Mouse (Mus musculus) ES-E14 (cell line): ENCODE data around the gene Hsf4. TPM values are rescaled to one million over a fixed set of nuclear protein-coding genes. Genes with fewer than 3 reads are reported as not detected.
A peak's percentile ranks its signal among the peaks of the same experiment; 100 is the strongest.

Source experiments
- DNase-seq: peaks from one replicate; pipeline ENCODE4 v3.0.0-alpha.2; 2013; ENCODE audit warnings: low read depth, low spot score
- H3K27ac ChIP-seq: 2 replicates; pipeline ENCODE4 v1.5.1; 2012; ENCODE audit warnings: low read depth, mild to moderate bottlenecking, low read length, moderate library complexity, mixed read lengths; ENCODE audit not compliant: poor library complexity, insufficient read depth, severe bottlenecking
- H3K36me3 ChIP-seq: 2 replicates; pipeline ENCODE4 v1.6.1; 2012; ENCODE audit warnings: mild to moderate bottlenecking, low read length, moderate library complexity, mixed read lengths; ENCODE audit not compliant: control insufficient read depth, poor library complexity, insufficient read depth, severe bottlenecking
- H3K4me1 ChIP-seq, 2 experiments: fragments of 150-350 bp in 1 of 2; sonication (generic) in 1 of 2; 2 replicates each; pipeline ENCODE4 v1.6.1; 2012; ENCODE audit warnings: low read length in 2 of 2, mild to moderate bottlenecking in 1 of 2, mixed read lengths in 1 of 2; ENCODE audit not compliant: control insufficient read depth in 2 of 2, insufficient read depth in 2 of 2, poor library complexity in 1 of 2
- H3K4me3 ChIP-seq, 2 experiments: fragments of 150-350 bp in 1 of 2; sonication (generic) in 1 of 2; 2 replicates each; pipeline ENCODE4 v1.5.1; 2012; ENCODE audit warnings: low read length in 2 of 2, low read depth in 1 of 2, mild to moderate bottlenecking in 1 of 2, mixed read lengths in 1 of 2; ENCODE audit not compliant: insufficient read depth in 1 of 2, poor library complexity in 1 of 2, severe bottlenecking in 1 of 2
- H3K9ac ChIP-seq: 2 replicates; pipeline ENCODE4 v1.6.1; 2012; ENCODE audit warnings: low read depth, mild to moderate bottlenecking, low read length, mixed read lengths; ENCODE audit not compliant: poor library complexity, insufficient read depth, severe bottlenecking
- H3K9me3 ChIP-seq: fragments of 150-350 bp; sonication (generic); 2 replicates; pipeline ENCODE4 v1.6.1; 2012; ENCODE audit warnings: low read depth, mild to moderate bottlenecking, low read length; ENCODE audit not compliant: control insufficient read depth, insufficient read depth
- CHD2 ChIP-seq: IDR thresholded peaks from 2 replicates; pipeline ENCODE4 v1.6.1; 2014; ENCODE audit warnings: mild to moderate bottlenecking, low read depth, low read length, inconsistent platforms
- HCFC1 ChIP-seq: IDR thresholded peaks from 2 replicates; pipeline ENCODE4 v1.6.1; 2012; ENCODE audit warnings: low read length, inconsistent platforms, borderline replicate concordance; ENCODE audit not compliant: insufficient read depth
- MAFK ChIP-seq: IDR thresholded peaks from 2 replicates; pipeline ENCODE4 v1.6.1; 2014; ENCODE audit warnings: mild to moderate bottlenecking, low read depth, low read length, inconsistent platforms; ENCODE audit not compliant: insufficient read depth
- ZC3H11A ChIP-seq: IDR thresholded peaks from 2 replicates; pipeline ENCODE4 v1.6.1; 2012; ENCODE audit warnings: low read depth, mild to moderate bottlenecking, inconsistent platforms, low read length, borderline replicate concordance
- ZNF384 ChIP-seq: IDR thresholded peaks from 2 replicates; pipeline ENCODE4 v1.6.1; 2012; ENCODE audit warnings: low read depth, low read length, inconsistent platforms
- in situ Hi-C, 2 experiments: fragments of 600-800 bp; cut with MboI; formaldehyde crosslinking; loops; one replicate each; pipeline ENCODE4 v1.15.1; 2025; ENCODE audit warnings: low sequenced_read_pairs in 2 of 2, inconsistent platforms in 1 of 2; ENCODE audit not compliant: unreplicated experiment in 2 of 2
- total RNA-seq: library from RNA; depleted of rRNA; stranded (reverse); fragments of 300-350 nt; gene quantifications from 2 replicates; pipeline ENCODE4 v1.2.3, GENCODE M21; 2012

Hsf4 gene
- total RNA-seq, 1 experiment, result 0.45 TPM

- DNase-seq, result peak; percentile 75
- Histone ChIP-seq H3K4me3 (peak within 1 kb of the TSS; percentile 92 to 93), H3K27ac (peak within 1 kb of the TSS; percentile 45), H3K36me3 (peaks cover 29% of the 10 kb centered on the region), H3K4me1 (peaks cover 2 to 23% of the 10 kb centered on the region in 2 experiments; a peak in 3 of 4 replicates), H3K9me3 (no peaks in the 10 kb centered on the region), H3K9ac (peak within 1 kb of the TSS; percentile 95)
- TF ChIP-seq CHD2 (no peak), HCFC1 (peak; percentile 64; the same call in 1 of the 2 replicates), ZNF384 (no peak), MAFK (no peak), ZC3H11A (no peak)
- in situ Hi-C loops, result no loop called here
Observed at GRCm38 (mm10) chr8:105297511-105298192, 28.1 kb downstream of the Hsf4 start, which contains the start of gene E2f4. TSS of gene E2f4 (plus strand) at chr8:105297663.

DNA sequence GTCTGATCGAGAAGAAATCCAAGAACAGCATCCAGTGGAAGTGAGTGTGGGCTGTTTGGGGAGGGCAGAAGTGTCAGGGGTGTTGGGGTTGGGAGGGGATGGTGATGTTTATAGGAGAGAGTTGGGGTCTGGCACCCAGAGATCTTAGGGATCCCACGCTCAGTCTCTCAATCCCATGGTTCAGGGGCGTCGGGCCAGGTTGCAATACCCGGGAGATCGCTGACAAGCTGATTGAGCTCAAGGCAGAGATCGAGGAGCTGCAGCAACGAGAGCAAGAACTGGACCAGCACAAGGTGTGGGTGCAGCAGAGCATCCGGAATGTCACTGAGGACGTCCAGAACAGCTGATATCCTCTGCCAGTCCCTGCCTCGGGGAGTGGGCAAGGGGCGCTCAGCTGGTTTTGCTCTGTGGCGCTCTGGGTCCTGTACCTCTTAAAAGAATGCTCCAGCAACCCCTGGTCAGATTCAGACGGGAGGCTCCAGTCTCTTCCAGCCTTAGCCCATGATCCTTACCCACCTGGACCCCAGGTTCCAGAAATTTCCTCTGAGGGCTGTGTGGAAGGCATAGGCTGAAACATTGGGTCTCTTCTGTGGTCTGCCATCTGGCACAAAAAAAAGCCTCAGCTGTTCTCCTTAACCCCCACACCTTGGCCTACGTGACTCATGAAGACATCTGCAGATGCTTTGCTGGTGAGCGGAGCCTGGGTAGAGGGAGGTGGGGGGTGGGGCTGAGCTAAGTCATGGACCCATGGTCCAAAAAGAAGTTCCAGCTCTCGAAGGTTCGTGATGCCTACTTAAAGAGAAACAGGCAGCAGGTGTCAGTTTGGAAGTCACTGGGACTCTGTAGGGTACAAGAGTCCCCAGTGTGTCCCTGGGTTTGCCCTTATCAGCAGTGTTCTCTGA, 29.0 kb downstream of the Hsf4 start:
- Histone ChIP-seq H3K27ac (peak overlapping the region; percentile 45; the same call in 1 of the 2 replicates), H3K9ac (peak overlapping the region; percentile 95), H3K9me3 (no peaks in the 10 kb centered on the region), H3K36me3 (peaks cover 34% of the 10 kb centered on the region), H3K4me1 (peaks cover 2 to 20% of the 10 kb centered on the region in 2 experiments; a peak in 3 of 4 replicates), H3K4me3 (peak overlapping the region; percentile 92 to 93)
- TF ChIP-seq CHD2 (no peak), ZC3H11A (no peak), ZNF384 (no peak), MAFK (no peak), HCFC1 (no peak)
- DNase-seq, result no peak
- in situ Hi-C loops, result no loop called here

GRCm38 (mm10) chr8:105299962-105300361, 30.4 kb downstream of the Hsf4 start:
- H3K9ac ChIP-seq, result no peak overlapping the region
- DNase-seq, result no peak
- in situ Hi-C loops, result no loop called here
- H3K4me3 ChIP-seq, result no peak overlapping the region
- H3K27ac ChIP-seq, result no peak overlapping the region
- H3K36me3 ChIP-seq, result peaks cover 48% of the 10 kb centered on the region
- no peaks in the 10 kb centered on the region for H3K9me3 ChIP-seq
- H3K4me1 ChIP-seq, result peaks cover 2 to 28% of the 10 kb centered on the region in 2 experiments; a peak in 2 of 4 replicates
- TF ChIP-seq ZC3H11A (no peak), CHD2 (no peak), ZNF384 (no peak), MAFK (no peak), HCFC1 (no peak)

DNA sequence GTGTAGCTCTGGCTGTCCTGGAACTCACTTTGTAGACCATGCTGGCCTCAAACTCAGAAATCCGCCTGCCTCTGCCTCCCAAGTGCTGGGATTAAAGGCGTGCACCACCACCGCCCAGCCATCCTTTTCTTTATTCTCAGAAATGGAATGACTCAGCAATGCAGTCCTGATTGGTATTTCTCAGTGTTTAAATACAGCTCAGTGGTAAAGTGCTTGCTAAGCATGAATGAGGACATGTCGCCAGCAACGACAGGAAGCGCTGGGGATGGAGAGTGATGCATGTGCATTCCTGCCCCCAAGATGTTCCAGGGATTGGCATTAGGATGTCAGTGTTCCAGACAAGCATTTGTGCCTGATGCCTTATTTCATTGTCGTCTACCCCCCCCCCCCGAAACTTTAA, 33.8 kb downstream of the Hsf4 start:
- TF ChIP-seq ZC3H11A (no peak), MAFK (no peak), ZNF384 (no peak), HCFC1 (no peak), CHD2 (no peak)
- DNase-seq, result no peak
- H3K9me3 ChIP-seq, result no peaks in the 10 kb centered on the region
- no peak overlapping the region for H3K9ac ChIP-seq
- in situ Hi-C loops, result no loop called here
- peak overlapping the region; percentile 27; the same call in 1 of the 2 replicates for H3K27ac ChIP-seq
- no peak overlapping the region for H3K4me3 ChIP-seq
- H3K4me1 ChIP-seq, result peaks cover 0 to 19% of the 10 kb centered on the region in 2 experiments; a peak in 2 of 4 replicates
- H3K36me3 ChIP-seq, result peaks cover 60% of the 10 kb centered on the region
